14 mouse cellular contexts compared by ENCODE assay signal in genomic region chr15:30661689-30662422, GRCm38 (mm10).
A peak's percentile ranks its signal among the peaks of the same experiment; 100 is the strongest.
DNase-seq lines count a peak whose midpoint lies in the region; ATAC-seq lines count a peak whose summit lies in the region.
"Had no signal": no experiment of that assay in that cellular context is flagged by ENCODE, and none has a peak within 500 bp of the region (broad histone marks: within the 10 kb centered on the region; RNA-seq: fewer than 3 reads in every experiment).

No protein-coding gene starts in this region.

- no peaks in the 10 kb centered on the region; the same call in 1 of the 2 replicates for H3K4me1 ChIP-seq in lung, embryonic 16.5 days (replicated peaks; ENCODE audit: control insufficient read depth, insufficient read depth, low read length)
- no peaks in the 10 kb centered on the region for H3K4me1 ChIP-seq in hindbrain, embryonic 16.5 days (ENCODE audit: control insufficient read depth, insufficient read depth, low read depth, low read length)
- H3K4me1 ChIP-seq: liver, embryonic 13.5 days had no signal

- H3K9ac ChIP-seq in lung, embryonic 16.5 days (ENCODE audit: low read length): no peak overlapping the region
- no peak overlapping the region for H3K9ac ChIP-seq in hindbrain, embryonic 16.5 days (ENCODE audit: low read depth, low read length)
- H3K9ac ChIP-seq: liver, embryonic 13.5 days had no signal

- no peaks in the 10 kb centered on the region for H3K27me3 ChIP-seq in lung, embryonic 16.5 days (ENCODE audit: control insufficient read depth, insufficient read depth, low read depth, low read length)
- no peaks in the 10 kb centered on the region for H3K27me3 ChIP-seq in hindbrain, embryonic 16.5 days (replicated peaks; ENCODE audit: control insufficient read depth, insufficient read depth, low read length)
- H3K27me3 ChIP-seq: CH12.LX; liver, embryonic 13.5 days had no signal

- H3K36me3 ChIP-seq in lung, embryonic 16.5 days (ENCODE audit: control insufficient read depth, insufficient read depth, low read length): no peaks in the 10 kb centered on the region
- no peaks in the 10 kb centered on the region for H3K36me3 ChIP-seq in hindbrain, embryonic 16.5 days (ENCODE audit: control insufficient read depth, insufficient read depth, low read length)
- H3K36me3 ChIP-seq: liver, embryonic 13.5 days had no signal

- ATAC-seq in frontal cortex, adult (ENCODE audit: low TSS enrichment): 0 out of 2 replicates have a peak, but pooled peaks have one; percentile 20
- peak; percentile 52 for ATAC-seq in lung, embryonic 16.5 days (ENCODE audit: low read depth)
- ATAC-seq in hindbrain, embryonic 16.5 days: peak; percentile 81
- ATAC-seq: intestine, embryonic 16.5 days had no signal

- 36% methylated on average over 6 of the region's 6 CpGs for WGBS in lung, embryonic 16.5 days
- 53% methylated on average over 6 of the region's 6 CpGs for WGBS in hindbrain, embryonic 16.5 days

- no peak for DNase-seq in frontal cortex, adult 2 months (ENCODE audit: extremely low spot score in 1 of 2, low spot score in 1 of 2)
- DNase-seq in lung, postnatal 4 days: no peak
- DNase-seq in Muller cell, postnatal 12 days (ENCODE audit: inconsistent ontology term): peak; percentile 46
- DNase-seq in adrenal gland, adult 18-20 months (ENCODE audit: low spot score in 2 of 2): no peak
- no peak for DNase-seq in layer of hippocampus, adult 11-12 months (ENCODE audit: low spot score)
- DNase-seq: adrenal gland, postnatal 36 days; heart, adult 18-20 months; liver, embryonic 13.5 days had no signal

- peak overlapping the region; percentile 32 for H3K27ac ChIP-seq in lung, embryonic 16.5 days (ENCODE audit: low read length)
- no peak overlapping the region for H3K27ac ChIP-seq in hindbrain, embryonic 16.5 days (ENCODE audit: low read depth, low read length)
- H3K27ac ChIP-seq: liver, embryonic 13.5 days had no signal

- no peaks in the 10 kb centered on the region for H3K9me3 ChIP-seq in lung, embryonic 16.5 days (ENCODE audit: control insufficient read depth, low read length)
- H3K9me3 ChIP-seq in hindbrain, embryonic 16.5 days (ENCODE audit: control insufficient read depth, low read length): no peaks in the 10 kb centered on the region
- H3K9me3 ChIP-seq: liver, embryonic 13.5 days had no signal

- H3K4me3 ChIP-seq in lung, embryonic 16.5 days (ENCODE audit: low read length): no peak overlapping the region
- H3K4me3 ChIP-seq in hindbrain, embryonic 16.5 days (ENCODE audit: low read length): no peak overlapping the region
- H3K4me3 ChIP-seq: liver, embryonic 13.5 days; myocyte had no signal

- no peak overlapping the region for H3K4me2 ChIP-seq in lung, embryonic 16.5 days (ENCODE audit: low read depth, low read length)
- H3K4me2 ChIP-seq in hindbrain, embryonic 16.5 days (ENCODE audit: low read length): no peak overlapping the region
- H3K4me2 ChIP-seq: liver, embryonic 13.5 days had no signal

Comparison
In these comparisons a context has a peak if more than half of its experiments do, and no peak if none do; other contexts are left out.
1. ATAC-seq: peak in every context shown above with its lines; median percentile 81 in hindbrain, embryonic 16.5 days; 52 in lung, embryonic 16.5 days; 20 in frontal cortex, adult.